Mouse (Mus musculus): Measurements from ENCODE around the gene Trpv2.

The Trpv2 gene

GRCm38 (mm10) chr11:62603312-62604056 lies 29.2 kb downstream of the Trpv2 start:
- peak; percentile 50 for DNase-seq (ENCODE audit: low read depth, low spot score)

- no peak for DNase-seq (ENCODE audit: low read depth, low spot score)
Measured at GRCm38 (mm10) chr11:62604123-62604706, 29.9 kb downstream of the Trpv2 start.

GRCm38 (mm10) chr11:62604886-62605618 lies 30.8 kb downstream of the Trpv2 start:
- peak; percentile 40 for DNase-seq (ENCODE audit: low read depth, low spot score)

GRCm38 (mm10) chr11:62605619-62606298 lies 31.5 kb downstream of the Trpv2 start:
- peak; percentile 53 for DNase-seq (ENCODE audit: low read depth, low spot score)

GRCm38 (mm10) chr11:62606299-62607169 lies 32.2 kb downstream of the Trpv2 start:
- DNase-seq (ENCODE audit: low read depth, low spot score), result peak; percentile 53

- peak; percentile 45 for DNase-seq (ENCODE audit: low read depth, low spot score)
Measured at GRCm38 (mm10) chr11:62607170-62607951, 33.1 kb downstream of the Trpv2 start.

- DNase-seq (ENCODE audit: low read depth, low spot score), result no peak
Measured at GRCm38 (mm10) chr11:62607952-62608201, 33.6 kb downstream of the Trpv2 start.

- DNase-seq (ENCODE audit: low read depth, low spot score), result peak; percentile 39
Measured at GRCm38 (mm10) chr11:62608826-62609675, 34.8 kb downstream of the Trpv2 start.

GRCm38 (mm10) chr11:62610304-62610703 lies 36.0 kb downstream of the Trpv2 start:
- no peak for DNase-seq (ENCODE audit: low read depth, low spot score)

GRCm38 (mm10) chr11:62612604-62613003 lies 38.3 kb downstream of the Trpv2 start:
- no peak for DNase-seq (ENCODE audit: low read depth, low spot score)

GRCm38 (mm10) chr11:62613657-62614365 lies 39.5 kb downstream of the Trpv2 start:
- peak; percentile 98 for DNase-seq (ENCODE audit: low read depth, low spot score)

GRCm38 (mm10) chr11:62614876-62615410 lies 40.7 kb downstream of the Trpv2 start:
- no peak for DNase-seq (ENCODE audit: low read depth, low spot score)

GRCm38 (mm10) chr11:62615456-62615855 lies 41.2 kb downstream of the Trpv2 start:
- no peak for DNase-seq (ENCODE audit: low read depth, low spot score)

GRCm38 (mm10) chr11:62621079-62621478 lies 46.8 kb downstream of the Trpv2 start:
- no peak for DNase-seq (ENCODE audit: low read depth, low spot score)

GRCm38 (mm10) chr11:62621586-62622283 lies 47.4 kb downstream of the Trpv2 start:
- DNase-seq (ENCODE audit: low read depth, low spot score), result peak; percentile 45

- no peak for DNase-seq (ENCODE audit: low read depth, low spot score)
Measured at GRCm38 (mm10) chr11:62622850-62623249, 48.6 kb downstream of the Trpv2 start.

- no peak for DNase-seq (ENCODE audit: low read depth, low spot score)
Measured at GRCm38 (mm10) chr11:62624341-62625291, 50.3 kb downstream of the Trpv2 start.

All from ES-CJ7 (cell line).